Mouse (Mus musculus) thymus, adult 2 months (tissue): ENCODE measurements around the gene Plxna4.

Experiments used
- CTCF ChIP-seq: fragments of 200-500 bp; IDR thresholded peaks from 2 replicates; pipeline ENCODE4 v1.5.1; 2012; ENCODE audit warnings: mild to moderate bottlenecking, control low read depth, low read length, moderate library complexity, borderline replicate concordance; ENCODE audit not compliant: control insufficient read depth, poor library complexity, insufficient read depth; ENCODE audit errors: extremely low read depth
- POLR2A ChIP-seq: fragments of 200-500 bp; IDR thresholded peaks from 2 replicates; pipeline ENCODE4 v1.6.1; 2012; ENCODE audit warnings: mild to moderate bottlenecking, low read length, control low read depth, moderate library complexity; ENCODE audit not compliant: control insufficient read depth, poor library complexity, insufficient read depth; ENCODE audit errors: extremely low read depth

GRCm38 (mm10) chr6:32589632-32590031 lies 1.6 kb upstream of the Plxna4 start:
- no peak for TF ChIP-seq POLR2A
- TF ChIP-seq CTCF = no peak
